Mouse (Mus musculus): ENCODE measurements around the gene Vldlr. TPM values are rescaled to one million over a fixed set of nuclear protein-coding genes. Genes with fewer than 3 reads are reported as not detected.

The Vldlr gene
- polyA plus RNA-seq, 1 experiment from 2014 or later = 26.7 TPM

DNA sequence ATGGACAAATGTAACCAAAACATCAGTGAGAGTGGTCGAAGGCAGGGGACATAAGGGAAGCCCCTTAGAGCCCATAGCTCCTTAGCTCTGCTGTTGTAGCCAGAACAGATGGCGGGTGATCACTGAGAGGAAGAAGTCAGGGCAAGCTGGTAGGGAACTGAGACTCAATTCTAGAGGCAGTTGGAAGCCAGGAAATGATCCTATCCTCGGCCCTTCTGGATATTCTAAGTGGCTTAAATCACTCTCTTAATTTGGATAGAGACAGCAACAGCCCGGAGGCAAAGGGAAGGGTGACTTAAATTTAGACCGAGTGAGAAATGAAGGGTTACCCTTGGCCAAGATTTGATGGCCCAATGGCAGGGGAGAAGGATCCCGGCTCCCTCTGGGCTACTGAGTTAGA is 6.8 kb downstream of the Vldlr start:
- H3K4me3 ChIP-seq (ENCODE audit: low read depth, low read length) = no peak overlapping the region
- ATAC-seq (ENCODE audit: low read depth) = no peak
- no peak overlapping the region for H3K27ac ChIP-seq (ENCODE audit: low read depth, low read length)
- 78% methylated on average over 6 of the region's 6 CpGs for WGBS
- H3K9me3 ChIP-seq (ENCODE audit: control insufficient read depth, low read length) = no peaks in the 10 kb centered on the region
- H3K4me1 ChIP-seq (ENCODE audit: control insufficient read depth, insufficient read depth, low read length) = 0 out of 2 replicates have a peak, but pooled peaks cover 5% of the 10 kb centered on the region
- no peaks in the 10 kb centered on the region for H3K36me3 ChIP-seq (ENCODE audit: control insufficient read depth, insufficient read depth, low read length)
- H3K9ac ChIP-seq (replicated peaks; ENCODE audit: low read depth, low read length) = no peak overlapping the region
- H3K4me2 ChIP-seq (ENCODE audit: low read depth, low read length) = no peak overlapping the region
- no peaks in the 10 kb centered on the region for H3K27me3 ChIP-seq (ENCODE audit: control insufficient read depth, insufficient read depth, low read length)

DNA sequence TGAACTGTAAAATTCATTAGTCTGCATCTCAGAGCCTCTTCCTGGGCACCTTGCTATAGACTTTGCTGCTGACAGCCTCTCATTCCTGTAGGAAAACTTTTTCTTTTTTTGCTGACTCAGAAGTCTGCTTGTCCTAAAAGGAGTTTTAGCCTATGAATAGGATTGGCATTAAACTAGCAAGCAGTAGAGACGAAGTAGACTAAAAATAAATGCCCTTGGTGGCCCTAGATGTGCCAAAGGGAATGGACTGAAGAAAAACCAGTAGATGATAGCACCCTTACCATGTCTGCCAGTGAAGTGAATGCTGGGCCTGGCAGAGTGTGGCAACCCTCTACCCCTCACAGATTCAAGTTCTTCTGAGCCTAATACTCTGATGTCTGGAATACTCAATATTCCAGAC is 8.1 kb downstream of the Vldlr start:
- WGBS = 87% methylated on average over 1 of the region's 1 CpGs
- H3K4me2 ChIP-seq (ENCODE audit: low read depth, low read length) = no peak overlapping the region
- H3K9me3 ChIP-seq (ENCODE audit: control insufficient read depth, low read length) = no peaks in the 10 kb centered on the region
- H3K9ac ChIP-seq (replicated peaks; ENCODE audit: low read depth, low read length) = no peak overlapping the region
- no peaks in the 10 kb centered on the region for H3K27me3 ChIP-seq (ENCODE audit: control insufficient read depth, insufficient read depth, low read length)
- no peak for ATAC-seq (ENCODE audit: low read depth)
- no peak overlapping the region for H3K4me3 ChIP-seq (ENCODE audit: low read depth, low read length)
- no peak overlapping the region for H3K27ac ChIP-seq (ENCODE audit: low read depth, low read length)
- no peaks in the 10 kb centered on the region for H3K4me1 ChIP-seq (ENCODE audit: control insufficient read depth, insufficient read depth, low read length)
- H3K36me3 ChIP-seq (ENCODE audit: control insufficient read depth, insufficient read depth, low read length) = no peaks in the 10 kb centered on the region

DNA sequence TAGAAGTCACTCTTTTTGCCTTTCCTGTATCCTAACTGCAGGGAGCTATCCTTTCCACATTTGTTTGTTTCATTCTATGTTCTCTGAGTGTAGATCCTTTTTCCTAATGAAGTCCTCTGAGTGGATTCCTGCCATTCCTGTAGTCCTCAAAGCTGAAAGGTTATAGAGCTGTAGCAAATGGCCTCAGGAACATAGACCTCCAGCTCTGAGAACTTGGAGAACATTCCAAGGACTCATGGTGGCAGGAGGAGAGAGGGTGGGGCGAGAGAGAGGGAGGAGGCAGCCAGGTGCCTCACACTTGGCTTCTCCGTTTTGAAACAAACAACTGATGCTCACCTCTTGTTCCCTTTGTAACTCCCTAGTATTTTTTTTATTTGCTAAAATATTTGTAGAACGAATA is 10.3 kb downstream of the Vldlr start:
- no peak overlapping the region for H3K27ac ChIP-seq (ENCODE audit: low read depth, low read length)
- H3K36me3 ChIP-seq (ENCODE audit: control insufficient read depth, insufficient read depth, low read length) = peaks cover 6% of the 10 kb centered on the region; the same call in 1 of the 2 replicates
- ATAC-seq (ENCODE audit: low read depth) = no peak
- WGBS = 71% methylated on average over 3 of the region's 3 CpGs
- H3K9ac ChIP-seq (replicated peaks; ENCODE audit: low read depth, low read length) = no peak overlapping the region
- H3K4me2 ChIP-seq (ENCODE audit: low read depth, low read length) = no peak overlapping the region
- no peaks in the 10 kb centered on the region for H3K4me1 ChIP-seq (ENCODE audit: control insufficient read depth, insufficient read depth, low read length)
- no peaks in the 10 kb centered on the region for H3K27me3 ChIP-seq (ENCODE audit: control insufficient read depth, insufficient read depth, low read length)
- H3K9me3 ChIP-seq (ENCODE audit: control insufficient read depth, low read length) = no peaks in the 10 kb centered on the region
- no peak overlapping the region for H3K4me3 ChIP-seq (ENCODE audit: low read depth, low read length)

DNA sequence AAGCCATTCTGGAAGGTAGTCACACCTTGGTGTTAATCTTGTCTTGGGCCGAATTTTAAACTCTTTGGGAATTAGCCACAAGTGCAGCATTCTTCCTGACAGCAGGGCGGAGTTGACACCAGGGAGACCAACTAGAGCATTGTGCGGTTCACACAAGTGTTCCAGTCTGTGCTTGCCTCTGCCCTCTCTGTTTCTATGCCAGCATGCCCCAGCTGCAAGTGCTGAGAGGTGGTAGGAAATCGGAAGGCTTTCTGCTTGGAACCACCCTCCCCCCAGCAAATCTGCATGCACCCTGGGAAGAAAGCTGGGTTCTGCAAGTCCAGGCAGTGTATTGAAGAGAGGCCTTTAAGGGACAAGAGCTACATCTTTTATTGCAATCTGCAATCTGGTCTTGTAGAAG is 10.8 kb downstream of the Vldlr start:
- 63% methylated on average over 4 of the region's 4 CpGs for WGBS
- no peaks in the 10 kb centered on the region for H3K9me3 ChIP-seq (ENCODE audit: control insufficient read depth, low read length)
- H3K36me3 ChIP-seq (ENCODE audit: control insufficient read depth, insufficient read depth, low read length) = peaks cover 11% of the 10 kb centered on the region; the same call in 1 of the 2 replicates
- no peak for ATAC-seq (ENCODE audit: low read depth)
- H3K27ac ChIP-seq (ENCODE audit: low read depth, low read length) = no peak overlapping the region
- no peaks in the 10 kb centered on the region for H3K4me1 ChIP-seq (ENCODE audit: control insufficient read depth, insufficient read depth, low read length)
- no peak overlapping the region for H3K9ac ChIP-seq (replicated peaks; ENCODE audit: low read depth, low read length)
- H3K4me2 ChIP-seq (ENCODE audit: low read depth, low read length) = no peak overlapping the region
- no peak overlapping the region for H3K4me3 ChIP-seq (ENCODE audit: low read depth, low read length)
- H3K27me3 ChIP-seq (ENCODE audit: control insufficient read depth, insufficient read depth, low read length) = no peaks in the 10 kb centered on the region

DNA sequence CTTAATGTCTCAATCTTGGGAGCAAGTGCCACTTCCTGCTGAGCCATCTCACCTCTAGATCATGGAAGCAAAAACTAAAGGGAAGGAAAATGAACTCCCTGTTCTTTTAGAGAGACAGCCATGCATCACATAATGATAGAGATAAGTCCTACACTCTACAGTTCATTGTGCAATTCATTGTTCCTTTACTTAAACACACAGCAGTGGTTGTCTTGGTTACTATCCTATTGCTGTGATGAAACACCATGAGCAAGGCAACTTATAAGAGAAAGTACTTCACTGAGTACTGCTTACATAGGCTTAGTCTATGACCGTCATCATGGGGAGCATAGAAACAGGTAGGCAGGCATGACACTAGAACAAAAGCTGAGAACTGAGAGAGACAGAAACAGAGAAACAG is 12.0 kb downstream of the Vldlr start:
- Histone ChIP-seq H3K4me3 (ENCODE audit: low read depth, low read length) (no peak overlapping the region), H3K27ac (ENCODE audit: low read depth, low read length) (no peak overlapping the region), H3K36me3 (ENCODE audit: control insufficient read depth, insufficient read depth, low read length) (peaks cover 11% of the 10 kb centered on the region; the same call in 1 of the 2 replicates), H3K4me1 (ENCODE audit: control insufficient read depth, insufficient read depth, low read length) (no peaks in the 10 kb centered on the region), H3K9ac (replicated peaks; ENCODE audit: low read depth, low read length) (no peak overlapping the region), H3K27me3 (ENCODE audit: control insufficient read depth, insufficient read depth, low read length) (no peaks in the 10 kb centered on the region), H3K4me2 (ENCODE audit: low read depth, low read length) (no peak overlapping the region), H3K9me3 (ENCODE audit: control insufficient read depth, low read length) (no peaks in the 10 kb centered on the region)
- ATAC-seq (ENCODE audit: low read depth) = no peak
- 100% methylated on average over 1 of the region's 1 CpGs for WGBS

DNA sequence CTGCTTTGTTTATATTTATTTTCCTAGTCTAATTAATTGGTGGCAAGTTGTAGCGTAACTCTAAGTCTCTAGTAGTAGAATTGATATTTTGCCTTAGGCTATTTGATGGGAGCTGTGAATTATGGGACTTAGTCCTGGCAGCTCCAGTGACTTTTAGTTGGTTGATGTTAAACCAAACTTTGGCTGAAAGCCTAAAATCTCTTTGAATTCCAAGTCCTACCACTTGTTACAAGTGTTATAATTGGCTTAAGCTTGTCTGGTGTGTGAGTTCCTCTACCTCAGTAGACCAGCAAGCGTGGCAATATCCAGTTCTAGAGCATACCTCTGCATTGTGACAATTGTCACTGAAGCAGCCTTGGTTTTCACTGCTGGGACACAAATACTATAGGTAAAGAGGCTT is 17.1 kb downstream of the Vldlr start:
- H3K36me3 ChIP-seq (ENCODE audit: control insufficient read depth, insufficient read depth, low read length) = peaks cover 22% of the 10 kb centered on the region
- H3K9ac ChIP-seq (replicated peaks; ENCODE audit: low read depth, low read length) = no peak overlapping the region
- no peaks in the 10 kb centered on the region for H3K9me3 ChIP-seq (ENCODE audit: control insufficient read depth, low read length)
- H3K4me1 ChIP-seq (ENCODE audit: control insufficient read depth, insufficient read depth, low read length) = no peaks in the 10 kb centered on the region
- no peak overlapping the region for H3K4me2 ChIP-seq (ENCODE audit: low read depth, low read length)
- WGBS = 84% methylated on average over 2 of the region's 2 CpGs
- no peak overlapping the region for H3K4me3 ChIP-seq (ENCODE audit: low read depth, low read length)
- no peaks in the 10 kb centered on the region for H3K27me3 ChIP-seq (ENCODE audit: control insufficient read depth, insufficient read depth, low read length)
- no peak for ATAC-seq (ENCODE audit: low read depth)
- H3K27ac ChIP-seq (ENCODE audit: low read depth, low read length) = no peak overlapping the region

DNA sequence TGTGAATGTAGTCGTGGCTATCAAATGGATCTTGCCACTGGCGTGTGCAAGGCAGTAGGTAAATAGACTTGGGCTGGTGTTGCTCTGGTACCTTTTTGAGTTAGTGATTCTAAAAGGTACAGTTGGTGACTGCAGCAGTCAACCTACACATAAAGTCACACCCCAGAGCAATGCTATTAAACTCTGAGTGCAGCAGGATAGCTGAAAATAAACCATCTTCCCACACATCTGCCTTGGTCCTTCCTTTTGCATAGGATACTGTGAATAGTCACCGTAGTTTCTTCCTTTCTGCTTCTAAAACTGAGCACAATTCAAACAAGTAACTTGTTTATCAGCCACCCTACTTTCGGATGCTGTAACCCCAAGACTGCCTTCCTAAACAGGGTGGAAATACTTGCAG is 23.6 kb downstream of the Vldlr start:
- Histone ChIP-seq H3K9me3 (ENCODE audit: control insufficient read depth, low read length) (no peaks in the 10 kb centered on the region), H3K27me3 (ENCODE audit: control insufficient read depth, insufficient read depth, low read length) (no peaks in the 10 kb centered on the region), H3K4me3 (ENCODE audit: low read depth, low read length) (no peak overlapping the region), H3K36me3 (ENCODE audit: control insufficient read depth, insufficient read depth, low read length) (peaks cover 58% of the 10 kb centered on the region), H3K9ac (replicated peaks; ENCODE audit: low read depth, low read length) (no peak overlapping the region), H3K4me2 (ENCODE audit: low read depth, low read length) (no peak overlapping the region), H3K27ac (ENCODE audit: low read depth, low read length) (no peak overlapping the region), H3K4me1 (ENCODE audit: control insufficient read depth, insufficient read depth, low read length) (no peaks in the 10 kb centered on the region)
- 96% methylated on average over 4 of the region's 4 CpGs for WGBS
- ATAC-seq (ENCODE audit: low read depth) = no peak

DNA sequence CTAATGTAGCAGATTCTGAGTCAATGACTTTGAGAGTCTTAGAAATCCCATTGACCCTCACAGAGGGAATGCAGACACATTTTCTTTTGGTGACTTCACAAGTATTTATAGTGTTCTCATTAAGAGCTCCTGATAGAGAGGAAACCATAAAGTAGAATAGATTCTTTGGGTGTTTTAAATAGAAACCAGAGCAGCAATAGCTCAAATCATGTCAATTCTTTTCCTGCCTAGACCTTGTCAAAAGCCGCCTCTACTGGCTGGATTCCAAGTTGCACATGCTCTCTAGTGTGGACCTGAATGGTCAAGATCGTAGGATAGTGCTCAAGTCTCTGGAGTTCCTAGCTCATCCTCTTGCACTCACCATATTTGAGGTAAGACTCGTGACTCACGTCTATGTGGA is 27.2 kb downstream of the Vldlr start:
- no peak overlapping the region for H3K4me2 ChIP-seq (ENCODE audit: low read depth, low read length)
- no peak overlapping the region for H3K27ac ChIP-seq (ENCODE audit: low read depth, low read length)
- peaks cover 70% of the 10 kb centered on the region for H3K36me3 ChIP-seq (ENCODE audit: control insufficient read depth, insufficient read depth, low read length)
- no peak for ATAC-seq (ENCODE audit: low read depth)
- WGBS = 92% methylated on average over 4 of the region's 4 CpGs
- no peaks in the 10 kb centered on the region for H3K9me3 ChIP-seq (ENCODE audit: control insufficient read depth, low read length)
- no peaks in the 10 kb centered on the region for H3K27me3 ChIP-seq (ENCODE audit: control insufficient read depth, insufficient read depth, low read length)
- no peak overlapping the region for H3K4me3 ChIP-seq (ENCODE audit: low read depth, low read length)
- H3K4me1 ChIP-seq (ENCODE audit: control insufficient read depth, insufficient read depth, low read length) = no peaks in the 10 kb centered on the region
- H3K9ac ChIP-seq (replicated peaks; ENCODE audit: low read depth, low read length) = no peak overlapping the region

DNA sequence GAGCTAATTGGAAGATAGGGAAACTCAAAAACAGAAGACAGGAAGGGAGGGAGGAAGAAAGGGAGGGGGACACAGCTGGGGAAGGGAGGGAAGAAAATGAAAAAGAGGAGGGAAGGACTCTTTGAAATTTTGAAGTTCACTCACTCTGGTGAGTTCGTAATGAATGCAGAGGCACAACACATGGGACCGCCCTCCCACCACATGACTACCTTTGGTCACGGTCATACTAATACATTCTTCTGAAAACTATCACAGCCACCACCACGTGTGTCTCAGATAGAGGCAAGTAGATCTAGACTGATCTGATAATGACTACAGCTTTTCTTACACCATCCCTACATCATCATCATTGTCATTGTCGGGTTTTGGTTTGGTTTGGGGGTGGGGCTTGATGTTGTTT is 38.5 kb downstream of the Vldlr start:
- H3K9me3 ChIP-seq (ENCODE audit: control insufficient read depth, low read length) = no peaks in the 10 kb centered on the region
- no peak overlapping the region for H3K4me3 ChIP-seq (ENCODE audit: low read depth, low read length)
- H3K4me1 ChIP-seq (ENCODE audit: control insufficient read depth, insufficient read depth, low read length) = no peaks in the 10 kb centered on the region
- ATAC-seq (ENCODE audit: low read depth) = no peak
- no peak overlapping the region for H3K4me2 ChIP-seq (ENCODE audit: low read depth, low read length)
- peaks cover 6% of the 10 kb centered on the region; the same call in 1 of the 2 replicates for H3K36me3 ChIP-seq (ENCODE audit: control insufficient read depth, insufficient read depth, low read length)
- H3K27ac ChIP-seq (ENCODE audit: low read depth, low read length) = no peak overlapping the region
- WGBS = 91% methylated on average over 5 of the region's 5 CpGs
- H3K27me3 ChIP-seq (ENCODE audit: control insufficient read depth, insufficient read depth, low read length) = no peaks in the 10 kb centered on the region
- H3K9ac ChIP-seq (replicated peaks; ENCODE audit: low read depth, low read length) = no peak overlapping the region

DNA sequence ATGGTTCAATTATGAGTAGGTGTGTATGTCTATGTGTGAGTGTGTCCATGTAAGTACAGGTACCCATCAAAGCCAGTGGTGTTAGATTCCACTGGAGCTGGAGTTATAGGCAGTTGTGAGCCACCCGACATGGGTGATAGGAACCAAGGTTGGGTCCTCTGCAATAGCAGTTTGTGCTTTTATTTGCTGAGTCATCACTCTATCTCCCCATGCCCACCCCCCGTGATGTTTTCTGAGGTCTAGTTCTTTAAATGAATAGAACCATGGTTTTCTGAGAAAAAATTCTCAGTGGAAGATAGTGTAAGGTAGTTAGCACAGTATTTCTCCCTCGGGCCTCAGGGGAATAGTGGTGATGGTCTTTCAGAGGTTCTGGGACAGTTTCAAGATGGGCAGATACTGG is 39.4 kb downstream of the Vldlr start:
- no peak overlapping the region for H3K9ac ChIP-seq (replicated peaks; ENCODE audit: low read depth, low read length)
- no peaks in the 10 kb centered on the region for H3K27me3 ChIP-seq (ENCODE audit: control insufficient read depth, insufficient read depth, low read length)
- no peaks in the 10 kb centered on the region for H3K9me3 ChIP-seq (ENCODE audit: control insufficient read depth, low read length)
- H3K36me3 ChIP-seq (ENCODE audit: control insufficient read depth, insufficient read depth, low read length) = 0 out of 2 replicates have a peak, but pooled peaks cover 3% of the 10 kb centered on the region
- no peak overlapping the region for H3K27ac ChIP-seq (ENCODE audit: low read depth, low read length)
- H3K4me3 ChIP-seq (ENCODE audit: low read depth, low read length) = no peak overlapping the region
- no peak for ATAC-seq (ENCODE audit: low read depth)
- H3K4me1 ChIP-seq (ENCODE audit: control insufficient read depth, insufficient read depth, low read length) = no peaks in the 10 kb centered on the region
- H3K4me2 ChIP-seq (ENCODE audit: low read depth, low read length) = no peak overlapping the region
- WGBS = 95% methylated on average over 3 of the region's 3 CpGs
